In genomic region chr19:55316109-55316714, GRCm38 (mm10) we compare ENCODE assay signal across 7 mouse cellular contexts. TPM values are rescaled to one million over a fixed set of nuclear protein-coding genes. Genes with fewer than 3 reads are reported as not detected.
DNase-seq lines count a peak whose midpoint lies in the region; ATAC-seq lines count a peak whose summit lies in the region.

Gene Vti1a (plus strand): TSS chr19:55316295.

- peak within 1 kb of the TSS; percentile 93 for H3K9ac ChIP-seq in intestine, embryonic 16.5 days (ENCODE audit: low read depth, low read length)
- H3K9ac ChIP-seq in midbrain, embryonic 11.5 days (ENCODE audit: low read length), result peak within 1 kb of the TSS; percentile 86

- whole genome bisulfite sequencing in intestine, embryonic 16.5 days, result under 1% methylated on average over 48 of the region's 48 CpGs
- WGBS in midbrain, embryonic 11.5 days, result under 1% methylated on average over 48 of the region's 48 CpGs

- H3K4me1 ChIP-seq in intestine, embryonic 16.5 days (ENCODE audit: control insufficient read depth, insufficient read depth, low read length), result peaks cover 16% of the 10 kb centered on the region
- peaks cover 18% of the 10 kb centered on the region for H3K4me1 ChIP-seq in midbrain, embryonic 11.5 days (ENCODE audit: control insufficient read depth, insufficient read depth, low read length)

- peak within 1 kb of the TSS; percentile 83 for H3K4me2 ChIP-seq in intestine, embryonic 16.5 days (ENCODE audit: low read depth, low read length)
- peak within 1 kb of the TSS; percentile 68 for H3K4me2 ChIP-seq in midbrain, embryonic 11.5 days

- H3K36me3 ChIP-seq in intestine, embryonic 16.5 days (ENCODE audit: control insufficient read depth, insufficient read depth, low read length), result no peaks in the 10 kb centered on the region
- no peaks in the 10 kb centered on the region for H3K36me3 ChIP-seq in midbrain, embryonic 11.5 days (ENCODE audit: control insufficient read depth, insufficient read depth, low read length)

- peak within 1 kb of the TSS; percentile 87 for H3K27ac ChIP-seq in intestine, embryonic 16.5 days (ENCODE audit: low read length)
- peak within 1 kb of the TSS; percentile 48 for H3K27ac ChIP-seq in midbrain, embryonic 11.5 days (ENCODE audit: low read depth, low read length)

- no peaks in the 10 kb centered on the region for H3K9me3 ChIP-seq in intestine, embryonic 16.5 days (ENCODE audit: control insufficient read depth, low read length)
- no peaks in the 10 kb centered on the region for H3K9me3 ChIP-seq in midbrain, embryonic 11.5 days (ENCODE audit: control insufficient read depth, low read length)

- H3K4me3 ChIP-seq in intestine, embryonic 16.5 days (ENCODE audit: low read length), result peak within 1 kb of the TSS; percentile 95
- peak within 1 kb of the TSS; percentile 67 for H3K4me3 ChIP-seq in midbrain, embryonic 11.5 days (ENCODE audit: low read depth, low read length)

- DNase-seq in adrenal gland, adult 8-10 months, result peak; percentile 75
- DNase-seq in embryo, embryonic 9.5 days (ENCODE audit: extremely low spot score), result peak; percentile 90
- peak; percentile 75 to 89 for DNase-seq in gastrocnemius, postnatal 4 days (ENCODE audit: low spot score in 2 of 2)
- peak; percentile 88 to 90 for DNase-seq in left cerebral cortex, postnatal 36 days (ENCODE audit: low spot score in 2 of 2)
- peak; percentile 98 for DNase-seq in midbrain, embryonic 11.5 days (ENCODE audit: low spot score, missing footprints)
- DNase-seq in skeletal muscle tissue, adult 2 months (ENCODE audit: low read depth, low spot score), result peak; percentile 79

- intact Hi-C loops in left cerebral cortex, postnatal 36 days (cut with DNase I), result no loop called here

- H3K27me3 ChIP-seq in intestine, embryonic 16.5 days (replicated peaks; ENCODE audit: control insufficient read depth, insufficient read depth, low read length), result no peaks in the 10 kb centered on the region
- no peaks in the 10 kb centered on the region for H3K27me3 ChIP-seq in midbrain, embryonic 11.5 days (ENCODE audit: control insufficient read depth, insufficient read depth, low read length)

- ATAC-seq in intestine, embryonic 16.5 days, result peak; percentile 92
- peak; percentile 94 for ATAC-seq in midbrain, embryonic 11.5 days (ENCODE audit: low FRiP score)

RNA-seq across cellular contexts. Expression of gene Vti1a, which starts in this region (rescaled TPM):
- total RNA-seq in adrenal gland, adult 8-10 months (2022), result 10 to 100 TPM; 38.6 to 56.3 (median 41.6) TPM
- total RNA-seq in gastrocnemius, postnatal 4 days (2021), result 10 to 100 TPM; 18.5 to 21.4 TPM
- polyA plus RNA-seq in intestine, embryonic 16.5 days (2015; fragmentation: Nextera tagmentation; extraction: Ambion mirVana), result 24.4 and 27.4 TPM in 2 replicates
- total RNA-seq in left cerebral cortex, postnatal 36 days (2021), result 10 to 100 TPM; 63.9 to 67.3 TPM
- polyA plus RNA-seq in midbrain, embryonic 11.5 days (2014; fragmentation: Nextera tagmentation; extraction: Ambion mirVana), result 27.1 and 28.2 TPM in 2 replicates

Comparison
In these comparisons a context has a peak if more than half of its experiments do, and no peak if none do; other contexts are left out.
1. Peak in every context shown above with its lines: DNase-seq, ATAC-seq, H3K4me3 ChIP-seq and H3K27ac ChIP-seq.